Mouse (Mus musculus) G1E (cell line): ENCODE data around the gene Castor2.

Source experiments
- CTCF ChIP-seq: IDR thresholded peaks from 2 replicates; pipeline ENCODE4 v1.5.1; 2012; ENCODE audit warnings: low read depth, low read length, inconsistent platforms, mixed read lengths
- GATA1 ChIP-seq: IDR thresholded peaks from 2 replicates; pipeline ENCODE4 v1.6.1; 2012; ENCODE audit warnings: borderline replicate concordance, low read length, inconsistent platforms, mixed read lengths
- GATA2 ChIP-seq: IDR thresholded peaks from 2 replicates; pipeline ENCODE4 v1.6.1; 2012; ENCODE audit warnings: low read depth, low read length, inconsistent platforms, borderline replicate concordance

GRCm38 (mm10) chr5:134136022-134136421 lies 36.5 kb downstream of the Castor2 start:
- TF ChIP-seq GATA2 (no peak), CTCF (no peak), GATA1 (no peak)
